Mouse (Mus musculus): ENCODE measurements around the gene BC107364.

DNA sequence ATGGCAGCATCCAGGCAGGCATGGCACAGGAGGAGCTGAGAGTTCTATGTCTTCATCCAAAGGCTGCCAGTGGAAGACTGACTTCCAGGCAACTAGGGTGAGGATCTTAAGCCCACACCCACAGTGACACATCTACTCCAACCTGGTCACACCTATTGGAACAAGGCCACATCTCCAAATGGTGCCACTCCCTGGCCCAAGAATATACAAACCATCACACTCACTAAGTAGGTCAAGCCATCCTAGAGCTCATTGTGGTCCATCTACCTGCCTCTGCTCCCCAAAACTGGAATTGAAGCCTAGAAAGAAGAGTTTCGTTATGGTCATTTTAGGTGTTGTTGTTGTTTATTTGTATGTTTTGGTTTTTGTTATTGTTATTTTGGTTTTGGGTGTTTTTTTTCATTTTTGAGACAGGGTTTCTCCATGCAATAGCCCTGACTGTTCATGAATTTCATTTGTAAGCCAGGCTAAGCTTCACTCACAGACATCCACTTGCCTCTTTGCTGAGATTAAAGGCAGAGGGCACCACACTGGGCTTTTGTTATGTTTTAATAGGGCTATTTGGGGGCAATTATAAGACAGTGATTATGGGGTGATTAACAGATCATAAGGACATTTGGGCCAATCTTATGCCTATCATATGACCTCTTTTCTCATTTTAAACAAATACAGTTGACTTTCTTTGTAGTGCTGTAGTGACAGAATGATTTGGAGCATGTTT is 43.5 kb upstream of the BC107364 start:
- TF ChIP-seq CTCF (IDR thresholded peaks at IDR 0.05; ENCODE audit: control insufficient read depth, insufficient read depth, insufficient replicate concordance, low read depth, low read length) (no peak), POLR2A (IDR thresholded peaks at IDR 0.05; ENCODE audit: control insufficient read depth, low read depth, low read length) (no peak)
